Mouse (Mus musculus): ENCODE data around the gene Fstl5. TPM values are rescaled to one million over a fixed set of nuclear protein-coding genes. Genes with fewer than 3 reads are reported as not detected.

Gene Fstl5
- polyA plus RNA-seq, 1 experiment from 2014 or later: 0.92 TPM

DNA sequence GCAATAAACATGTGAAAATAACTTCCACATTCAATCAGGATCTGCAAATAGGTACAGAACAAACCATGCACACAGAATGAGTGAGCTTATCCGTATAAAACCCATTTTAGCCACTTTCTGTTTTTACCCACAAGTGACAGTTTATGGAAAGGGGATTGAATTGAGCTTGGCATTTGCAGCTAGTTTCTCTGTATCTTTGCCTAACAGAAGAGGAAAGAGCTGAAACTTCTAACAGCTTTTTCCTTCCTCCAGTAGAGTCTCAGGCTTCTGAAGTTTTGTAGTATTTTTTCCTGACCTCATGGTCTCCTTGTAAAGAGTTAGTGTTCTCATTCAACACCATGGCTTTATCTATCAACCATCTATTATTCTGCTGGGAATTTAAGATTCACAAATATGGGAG is 177.3 kb downstream of the Fstl5 start:
- no peak overlapping the region for H3K27ac ChIP-seq (replicated peaks; ENCODE audit: low read depth, low read length)
- no peak for DNase-seq (ENCODE audit: low spot score)
- H3K4me3 ChIP-seq (ENCODE audit: low read depth, low read length): no peak overlapping the region
- ATAC-seq (ENCODE audit: insufficient number of reproducible peaks, low FRiP score, low TSS enrichment, low read depth): no peak
- WGBS: 74% methylated on average over 1 of the region's 1 CpGs
- no peaks in the 10 kb centered on the region for H3K36me3 ChIP-seq (ENCODE audit: control insufficient read depth, insufficient read depth, low read length)
- no peaks in the 10 kb centered on the region for H3K9me3 ChIP-seq (ENCODE audit: control insufficient read depth, low read length)
- no peaks in the 10 kb centered on the region for H3K4me1 ChIP-seq (ENCODE audit: control insufficient read depth, insufficient read depth, low read length)
- H3K9ac ChIP-seq (ENCODE audit: low read length): no peak overlapping the region
- no peaks in the 10 kb centered on the region for H3K27me3 ChIP-seq (ENCODE audit: control insufficient read depth, insufficient read depth, low read length)
- H3K4me2 ChIP-seq (ENCODE audit: low read depth, severe bottlenecking): no peak overlapping the region

DNA sequence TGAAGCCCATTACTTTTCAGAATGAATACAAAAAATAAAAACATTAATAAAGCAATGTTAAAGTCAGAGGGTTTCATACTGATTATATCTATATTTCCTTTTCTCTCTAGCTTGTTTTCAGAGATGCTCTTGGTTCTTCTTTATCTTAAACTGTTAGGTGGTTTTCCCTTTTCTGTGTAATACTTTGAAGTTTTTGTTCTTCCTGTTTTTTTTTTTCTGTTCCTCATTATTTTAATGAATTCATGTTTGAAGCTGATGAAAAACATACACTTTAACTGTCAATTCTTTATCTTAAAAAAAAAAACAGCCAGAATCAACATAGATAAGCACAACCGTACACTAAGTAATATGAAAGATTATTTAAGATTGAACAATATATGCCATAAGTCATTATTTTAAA is 218.9 kb downstream of the Fstl5 start:
- H3K9me3 ChIP-seq (ENCODE audit: control insufficient read depth, low read length): no peaks in the 10 kb centered on the region
- H3K27me3 ChIP-seq (ENCODE audit: control insufficient read depth, insufficient read depth, low read length): no peaks in the 10 kb centered on the region
- H3K4me1 ChIP-seq (ENCODE audit: control insufficient read depth, insufficient read depth, low read length): no peaks in the 10 kb centered on the region
- 94% methylated on average over 1 of the region's 1 CpGs for WGBS
- H3K36me3 ChIP-seq (ENCODE audit: control insufficient read depth, insufficient read depth, low read length): no peaks in the 10 kb centered on the region
- no peak overlapping the region for H3K4me3 ChIP-seq (ENCODE audit: low read depth, low read length)
- H3K4me2 ChIP-seq (ENCODE audit: low read depth, severe bottlenecking): no peak overlapping the region
- H3K27ac ChIP-seq (replicated peaks; ENCODE audit: low read depth, low read length): no peak overlapping the region
- DNase-seq (ENCODE audit: low spot score): no peak
- no peak for ATAC-seq (ENCODE audit: insufficient number of reproducible peaks, low FRiP score, low TSS enrichment, low read depth)
- H3K9ac ChIP-seq (ENCODE audit: low read length): no peak overlapping the region

DNA sequence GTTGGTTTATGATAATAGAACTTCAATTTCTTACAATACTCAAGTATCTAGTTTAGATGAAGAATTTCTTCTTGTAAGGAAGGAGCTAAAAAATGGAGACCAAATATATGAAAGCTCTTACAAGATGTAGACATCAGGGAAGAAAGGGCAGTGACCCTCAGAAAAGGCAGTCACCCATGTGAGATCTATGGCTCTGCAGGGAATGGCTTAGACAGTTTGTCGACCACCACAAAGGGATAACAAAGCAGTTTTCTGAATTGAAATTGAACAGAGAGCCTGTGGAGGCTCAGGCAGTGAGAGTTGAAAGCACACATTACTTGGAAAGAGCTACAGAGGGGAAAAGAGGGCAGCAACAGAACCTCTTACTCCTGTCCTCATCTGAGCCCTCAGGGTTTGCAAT is 220.3 kb downstream of the Fstl5 start:
- Histone ChIP-seq H3K9me3 (ENCODE audit: control insufficient read depth, low read length) (no peaks in the 10 kb centered on the region), H3K27ac (replicated peaks; ENCODE audit: low read depth, low read length) (no peak overlapping the region), H3K4me1 (ENCODE audit: control insufficient read depth, insufficient read depth, low read length) (no peaks in the 10 kb centered on the region), H3K27me3 (ENCODE audit: control insufficient read depth, insufficient read depth, low read length) (no peaks in the 10 kb centered on the region), H3K4me3 (ENCODE audit: low read depth, low read length) (no peak overlapping the region), H3K9ac (ENCODE audit: low read length) (no peak overlapping the region), H3K4me2 (ENCODE audit: low read depth, severe bottlenecking) (no peak overlapping the region), H3K36me3 (ENCODE audit: control insufficient read depth, insufficient read depth, low read length) (no peaks in the 10 kb centered on the region)
- no peak for ATAC-seq (ENCODE audit: insufficient number of reproducible peaks, low FRiP score, low TSS enrichment, low read depth)
- DNase-seq (ENCODE audit: low spot score): no peak
- 39% methylated on average over 1 of the region's 1 CpGs for WGBS

DNA sequence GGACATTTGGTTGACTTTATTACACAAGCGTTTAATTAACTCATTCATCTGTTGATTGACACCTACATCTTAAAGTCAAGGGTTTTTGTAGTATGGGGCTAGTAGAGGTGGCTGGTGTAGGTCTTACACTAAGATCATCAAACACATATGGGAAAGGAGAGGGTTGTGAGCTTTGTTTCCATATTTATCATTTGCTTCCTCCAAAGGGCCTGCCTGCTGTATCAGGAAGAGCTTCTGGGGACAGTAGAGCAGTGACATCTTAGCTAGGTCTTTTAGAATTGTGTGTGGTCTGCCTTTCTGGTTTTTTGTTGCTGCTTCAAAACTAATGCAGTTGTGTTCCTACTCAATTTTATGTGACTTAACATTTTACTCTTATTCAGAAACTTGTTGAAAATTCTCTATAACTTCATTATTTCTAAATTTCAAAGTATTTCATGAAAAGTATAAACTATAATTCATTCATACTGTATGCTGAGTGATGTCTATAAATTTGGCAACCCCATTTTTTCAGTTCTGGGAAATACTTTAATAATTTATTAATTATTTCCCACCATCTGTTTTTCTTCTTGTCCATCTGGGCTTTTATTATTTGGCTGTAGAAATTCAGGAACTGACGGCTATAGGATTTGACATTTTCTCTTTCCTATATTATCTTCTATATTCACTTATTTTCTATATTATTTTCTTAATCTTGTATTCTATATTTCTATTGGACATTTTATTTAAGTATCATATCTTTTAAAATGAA is 227.1 kb downstream of the Fstl5 start:
- DNase-seq (ENCODE audit: low spot score): no peak
- WGBS: 92% methylated on average over 2 of the region's 2 CpGs
- no peak overlapping the region for H3K27ac ChIP-seq (replicated peaks; ENCODE audit: low read depth, low read length)

DNA sequence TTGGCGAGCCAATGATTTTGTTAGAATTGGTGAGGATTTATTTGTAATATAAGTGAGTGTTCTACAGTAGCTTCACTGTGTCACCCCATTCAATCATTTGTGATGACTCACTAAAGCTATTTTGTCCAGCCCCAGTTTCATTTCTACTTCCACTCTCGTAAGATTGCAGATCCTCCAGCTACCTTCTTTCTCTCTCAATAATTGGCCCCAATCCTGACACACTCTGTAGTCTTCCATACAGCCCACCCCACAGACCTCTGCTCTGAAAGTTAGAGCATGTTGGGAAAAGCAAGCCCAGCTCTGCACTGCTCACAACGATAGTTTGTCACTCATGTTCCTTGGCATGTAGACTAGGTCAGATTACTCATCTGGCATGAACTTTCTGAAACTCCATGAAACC is 242.9 kb downstream of the Fstl5 start:
- Histone ChIP-seq H3K27ac (replicated peaks; ENCODE audit: low read depth, low read length) (no peak overlapping the region), H3K4me2 (ENCODE audit: low read depth, severe bottlenecking) (no peak overlapping the region), H3K36me3 (ENCODE audit: control insufficient read depth, insufficient read depth, low read length) (no peaks in the 10 kb centered on the region), H3K9me3 (ENCODE audit: control insufficient read depth, low read length) (no peaks in the 10 kb centered on the region), H3K4me3 (ENCODE audit: low read depth, low read length) (no peak overlapping the region), H3K4me1 (ENCODE audit: control insufficient read depth, insufficient read depth, low read length) (no peaks in the 10 kb centered on the region), H3K9ac (ENCODE audit: low read length) (no peak overlapping the region), H3K27me3 (ENCODE audit: control insufficient read depth, insufficient read depth, low read length) (no peaks in the 10 kb centered on the region)
- ATAC-seq (ENCODE audit: insufficient number of reproducible peaks, low FRiP score, low TSS enrichment, low read depth): no peak
- WGBS: 85% methylated on average over 3 of the region's 3 CpGs
- no peak for DNase-seq (ENCODE audit: low spot score)

More for the DNA sequence above, 227.1 kb downstream of the Fstl5 start:
- no peak overlapping the region for H3K4me2 ChIP-seq (ENCODE audit: low read depth, severe bottlenecking)
- no peak overlapping the region for H3K4me3 ChIP-seq (ENCODE audit: low read depth, low read length)
- no peak for ATAC-seq (ENCODE audit: insufficient number of reproducible peaks, low FRiP score, low TSS enrichment, low read depth)
- H3K9me3 ChIP-seq (ENCODE audit: control insufficient read depth, low read length): no peaks in the 10 kb centered on the region
- H3K36me3 ChIP-seq (ENCODE audit: control insufficient read depth, insufficient read depth, low read length): no peaks in the 10 kb centered on the region
- no peak overlapping the region for H3K9ac ChIP-seq (ENCODE audit: low read length)
- H3K27me3 ChIP-seq (ENCODE audit: control insufficient read depth, insufficient read depth, low read length): no peaks in the 10 kb centered on the region
- H3K4me1 ChIP-seq (ENCODE audit: control insufficient read depth, insufficient read depth, low read length): no peaks in the 10 kb centered on the region

- WGBS: 90% methylated on average over 4 of the region's 4 CpGs
- no peak overlapping the region for H3K27ac ChIP-seq (replicated peaks; ENCODE audit: low read depth, low read length)
- H3K9me3 ChIP-seq (ENCODE audit: control insufficient read depth, low read length): no peaks in the 10 kb centered on the region
- H3K4me2 ChIP-seq (ENCODE audit: low read depth, severe bottlenecking): no peak overlapping the region
- DNase-seq (ENCODE audit: low spot score) (no peak), ATAC-seq (ENCODE audit: insufficient number of reproducible peaks, low FRiP score, low TSS enrichment, low read depth) (no peak)
- H3K4me3 ChIP-seq (ENCODE audit: low read depth, low read length): no peak overlapping the region
- H3K4me1 ChIP-seq (ENCODE audit: control insufficient read depth, insufficient read depth, low read length): no peaks in the 10 kb centered on the region
- H3K36me3 ChIP-seq (ENCODE audit: control insufficient read depth, insufficient read depth, low read length): no peaks in the 10 kb centered on the region
- no peak overlapping the region for H3K9ac ChIP-seq (ENCODE audit: low read length)
- H3K27me3 ChIP-seq (ENCODE audit: control insufficient read depth, insufficient read depth, low read length): no peaks in the 10 kb centered on the region
Measured at GRCm38 (mm10) chr3:76319531-76319930, 245.5 kb downstream of the Fstl5 start.

GRCm38 (mm10) chr3:76322431-76322830 is 248.4 kb downstream of the Fstl5 start:
- DNase-seq (ENCODE audit: low spot score): no peak
- Histone ChIP-seq H3K27ac (replicated peaks; ENCODE audit: low read depth, low read length) (no peak overlapping the region), H3K9ac (ENCODE audit: low read length) (no peak overlapping the region), H3K36me3 (ENCODE audit: control insufficient read depth, insufficient read depth, low read length) (no peaks in the 10 kb centered on the region), H3K27me3 (ENCODE audit: control insufficient read depth, insufficient read depth, low read length) (no peaks in the 10 kb centered on the region), H3K9me3 (ENCODE audit: control insufficient read depth, low read length) (no peaks in the 10 kb centered on the region), H3K4me2 (ENCODE audit: low read depth, severe bottlenecking) (no peak overlapping the region), H3K4me1 (ENCODE audit: control insufficient read depth, insufficient read depth, low read length) (no peaks in the 10 kb centered on the region), H3K4me3 (ENCODE audit: low read depth, low read length) (no peak overlapping the region)
- 81% methylated on average over 1 of the region's 1 CpGs for WGBS
- ATAC-seq (ENCODE audit: insufficient number of reproducible peaks, low FRiP score, low TSS enrichment, low read depth): no peak

DNA sequence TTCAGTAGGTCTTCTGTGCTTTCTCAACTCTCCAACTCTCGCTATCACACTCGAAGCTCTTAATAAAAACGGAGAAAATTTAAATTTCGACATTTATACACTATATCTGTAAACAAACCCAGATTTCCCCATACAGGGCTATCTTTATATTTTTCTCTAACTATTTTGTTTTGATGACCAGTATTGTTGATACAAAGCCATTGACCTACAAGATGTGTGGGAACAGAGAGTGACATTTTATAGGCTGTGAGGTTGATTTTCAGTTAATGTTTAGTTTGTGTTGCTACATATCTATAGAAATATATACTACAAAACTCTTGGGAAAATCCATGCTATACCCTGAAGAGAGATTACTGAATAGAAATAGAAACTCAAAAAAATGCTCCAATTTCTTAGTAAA is 262.9 kb downstream of the Fstl5 start:
- DNase-seq (ENCODE audit: low spot score): no peak
- no peaks in the 10 kb centered on the region for H3K4me1 ChIP-seq (ENCODE audit: control insufficient read depth, insufficient read depth, low read length)
- no peak overlapping the region for H3K9ac ChIP-seq (ENCODE audit: low read length)
- no peak overlapping the region for H3K4me3 ChIP-seq (ENCODE audit: low read depth, low read length)
- H3K36me3 ChIP-seq (ENCODE audit: control insufficient read depth, insufficient read depth, low read length): no peaks in the 10 kb centered on the region
- no peak for ATAC-seq (ENCODE audit: insufficient number of reproducible peaks, low FRiP score, low TSS enrichment, low read depth)
- WGBS: 90% methylated on average over 4 of the region's 4 CpGs
- H3K27ac ChIP-seq (replicated peaks; ENCODE audit: low read depth, low read length): no peak overlapping the region
- H3K9me3 ChIP-seq (ENCODE audit: control insufficient read depth, low read length): no peaks in the 10 kb centered on the region
- no peaks in the 10 kb centered on the region for H3K27me3 ChIP-seq (ENCODE audit: control insufficient read depth, insufficient read depth, low read length)
- no peak overlapping the region for H3K4me2 ChIP-seq (ENCODE audit: low read depth, severe bottlenecking)

DNA sequence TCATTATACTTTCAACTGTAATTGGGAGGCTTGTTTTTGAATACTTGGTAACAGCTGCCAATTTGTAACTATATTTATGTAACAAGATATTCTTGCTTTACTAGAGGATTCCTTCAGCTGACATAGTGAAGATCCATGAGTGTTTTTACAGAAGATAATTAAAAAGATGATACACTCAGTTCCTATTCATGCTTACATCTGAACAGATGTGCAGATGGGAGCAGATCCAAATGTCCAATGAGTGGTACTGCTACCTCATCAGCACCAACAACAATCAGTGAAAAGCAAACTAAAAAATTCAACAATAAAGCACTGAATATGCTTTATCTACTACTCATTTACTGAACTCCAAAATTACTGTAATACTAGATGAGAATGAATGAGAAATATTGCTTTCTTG is 292.9 kb downstream of the Fstl5 start:
- Histone ChIP-seq H3K27me3 (ENCODE audit: control insufficient read depth, insufficient read depth, low read length) (no peaks in the 10 kb centered on the region), H3K36me3 (ENCODE audit: control insufficient read depth, insufficient read depth, low read length) (no peaks in the 10 kb centered on the region), H3K4me1 (ENCODE audit: control insufficient read depth, insufficient read depth, low read length) (no peaks in the 10 kb centered on the region), H3K27ac (replicated peaks; ENCODE audit: low read depth, low read length) (no peak overlapping the region), H3K9me3 (ENCODE audit: control insufficient read depth, low read length) (no peaks in the 10 kb centered on the region), H3K4me3 (ENCODE audit: low read depth, low read length) (no peak overlapping the region), H3K4me2 (ENCODE audit: low read depth, severe bottlenecking) (no peak overlapping the region), H3K9ac (ENCODE audit: low read length) (no peak overlapping the region)
- DNase-seq (ENCODE audit: low spot score) (no peak), ATAC-seq (ENCODE audit: insufficient number of reproducible peaks, low FRiP score, low TSS enrichment, low read depth) (no peak)
